Mouse (Mus musculus) liver, embryonic 15.5 days (tissue): Measurements from ENCODE around the gene Nat9. TPM values are rescaled to one million over a fixed set of nuclear protein-coding genes. Genes with fewer than 3 reads are reported as not detected.

ENCODE experiments used
- ATAC-seq: fragments of 200-750 bp; cut with Nextera tagmentation; 2 replicates; pipeline ENCODE4 v1.8.0; 2017; ENCODE audit warnings: moderate number of reproducible peaks, mild to moderate bottlenecking, moderate library complexity; ENCODE audit not compliant: insufficient read depth
- H3K27ac ChIP-seq: fragments of 300-500 bp; sonication (generic); replicated peaks from 2 replicates; pipeline ENCODE4 v1.5.1; 2015; ENCODE audit warnings: mild to moderate bottlenecking, inconsistent platforms
- H3K27me3 ChIP-seq: fragments of 300-500 bp; sonication (generic); 2 replicates; pipeline ENCODE4 v1.6.1; 2015; ENCODE audit warnings: mild to moderate bottlenecking, inconsistent platforms
- H3K36me3 ChIP-seq: fragments of 300-500 bp; sonication (generic); replicated peaks from 2 replicates; pipeline ENCODE4 v1.6.1; 2015; ENCODE audit warnings: moderate library complexity, mild to moderate bottlenecking, inconsistent platforms
- H3K4me1 ChIP-seq: fragments of 300-500 bp; sonication (generic); replicated peaks from 2 replicates; pipeline ENCODE4 v1.6.1; 2015; ENCODE audit warnings: inconsistent platforms
- H3K4me2 ChIP-seq: fragments of 300-500 bp; sonication (generic); 2 replicates; pipeline ENCODE4 v1.6.1; 2015; ENCODE audit warnings: moderate library complexity, mild to moderate bottlenecking, inconsistent platforms
- H3K4me3 ChIP-seq: fragments of 300-500 bp; sonication (generic); replicated peaks from 2 replicates; pipeline ENCODE4 v1.5.1; 2015; ENCODE audit warnings: mild to moderate bottlenecking, inconsistent platforms
- H3K9ac ChIP-seq: fragments of 300-500 bp; sonication (generic); 2 replicates; pipeline ENCODE4 v1.6.1; 2015; ENCODE audit warnings: moderate library complexity, mild to moderate bottlenecking, inconsistent platforms
- H3K9me3 ChIP-seq: fragments of 300-500 bp; sonication (generic); replicated peaks from 2 replicates; pipeline ENCODE4 v1.6.1; 2016; ENCODE audit warnings: inconsistent platforms
- WGBS: fragments of 180-500 bp; shearing (Covaris S2); methylation state at CpG from one replicate; pipeline ENCODE4 v1.1.7; 2015; ENCODE audit warnings: mixed read lengths; ENCODE audit not compliant: insufficient replicate concordance; 5-methylcytosine and 5-hydroxymethylcytosine counted together
- polyA plus RNA-seq: library from polyadenylated mRNA; unstranded; fragments of >200 nt; fragmentation: Nextera tagmentation; extraction: Ambion mirVana; gene quantifications from 2 replicates; pipeline ENCODE4 v1.2.1, GENCODE M21; 2015

Gene Nat9
- polyA plus RNA-seq, 1 experiment from 2014 or later: 9.9 TPM

- H3K4me1 ChIP-seq: peaks cover 15% of the 10 kb centered on the region
- no peaks in the 10 kb centered on the region for H3K36me3 ChIP-seq
- ATAC-seq: no peak
- 14% methylated on average over 15 of the region's 15 CpGs for WGBS
- no peaks in the 10 kb centered on the region for H3K9me3 ChIP-seq
- H3K27me3 ChIP-seq: peaks cover 42% of the 10 kb centered on the region
- no peak overlapping the region; the same call in 1 of the 2 replicates for H3K4me3 ChIP-seq
- H3K27ac ChIP-seq: no peak overlapping the region
- H3K4me2 ChIP-seq: peak overlapping the region; percentile 36
- no peak overlapping the region for H3K9ac ChIP-seq
These were observed 35.8 kb downstream of the Nat9 start for GRCm38 (mm10) chr11:115151755-115152429.

DNA sequence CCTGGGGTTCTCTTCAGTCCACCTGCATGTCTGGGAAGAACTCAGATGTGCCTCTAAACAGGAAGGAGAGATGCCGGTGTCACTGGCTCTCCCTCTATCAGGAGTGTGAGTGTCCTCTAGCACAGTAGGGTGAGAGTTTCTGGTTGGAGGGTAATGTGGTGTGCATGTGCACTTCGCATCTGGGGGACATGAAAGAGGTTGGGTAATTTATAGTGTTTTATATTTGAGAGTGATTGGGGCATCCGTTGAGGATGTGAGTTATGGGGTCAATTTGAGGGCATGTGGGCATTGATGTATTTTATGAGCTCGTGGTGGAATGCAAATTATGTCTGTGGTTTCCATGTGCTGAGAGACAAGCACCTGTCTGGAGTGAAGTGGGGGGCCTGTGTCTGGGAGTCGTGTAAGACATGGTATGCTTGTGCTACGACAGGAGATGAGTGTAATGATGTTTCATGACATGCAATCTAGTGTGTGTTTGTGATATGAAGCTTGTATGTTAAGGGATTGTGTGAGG lies 36.9 kb downstream of the Nat9 start:
- peaks cover 15% of the 10 kb centered on the region for H3K4me1 ChIP-seq
- H3K36me3 ChIP-seq: no peaks in the 10 kb centered on the region
- WGBS: 48% methylated on average over 6 of the region's 6 CpGs
- peaks cover 34% of the 10 kb centered on the region for H3K27me3 ChIP-seq
- H3K27ac ChIP-seq: no peak overlapping the region
- ATAC-seq: no peak
- H3K9ac ChIP-seq: no peak overlapping the region
- H3K4me2 ChIP-seq: no peak overlapping the region
- H3K4me3 ChIP-seq: no peak overlapping the region
- no peaks in the 10 kb centered on the region for H3K9me3 ChIP-seq

DNA sequence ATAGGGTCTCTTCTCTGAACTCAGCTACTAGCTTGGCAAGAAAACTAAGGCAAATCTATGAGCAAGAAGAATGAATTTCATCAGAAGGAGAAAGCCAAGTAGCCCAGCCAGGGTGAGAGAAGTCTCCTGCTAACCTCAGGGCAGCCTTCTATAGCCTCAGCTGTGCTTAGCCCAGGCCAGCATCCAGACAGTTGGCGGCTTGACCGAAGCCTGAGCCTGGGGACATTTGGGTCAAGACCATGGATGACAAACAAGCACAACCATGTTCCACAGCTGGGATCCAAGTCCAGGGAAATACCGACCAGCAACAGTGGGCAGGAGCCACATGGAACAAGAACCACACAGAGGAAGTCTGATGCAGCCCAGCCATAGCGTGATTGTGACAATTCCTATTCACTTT lies 39.8 kb downstream of the Nat9 start:
- Histone ChIP-seq H3K27me3 (peaks cover 6% of the 10 kb centered on the region), H3K9ac (no peak overlapping the region)
- no peak for ATAC-seq

GRCm38 (mm10) chr11:115141970-115142369 lies 45.7 kb downstream of the Nat9 start:
- no peak for ATAC-seq
- H3K4me3 ChIP-seq: no peak overlapping the region
- no peaks in the 10 kb centered on the region for H3K9me3 ChIP-seq
- 0 out of 2 replicates have a peak, but pooled peaks cover 3% of the 10 kb centered on the region for H3K4me1 ChIP-seq
- no peak overlapping the region for H3K9ac ChIP-seq
- H3K27ac ChIP-seq: no peak overlapping the region
- H3K4me2 ChIP-seq: no peak overlapping the region
- 12% methylated on average over 2 of the region's 2 CpGs for WGBS
- no peaks in the 10 kb centered on the region for H3K36me3 ChIP-seq
- H3K27me3 ChIP-seq: no peaks in the 10 kb centered on the region

More for the DNA sequence above, 39.8 kb downstream of the Nat9 start:
- Histone ChIP-seq H3K36me3 (no peaks in the 10 kb centered on the region), H3K4me3 (no peak overlapping the region), H3K4me1 (no peaks in the 10 kb centered on the region; the same call in 1 of the 2 replicates), H3K4me2 (no peak overlapping the region), H3K27ac (no peak overlapping the region), H3K9me3 (no peaks in the 10 kb centered on the region)
- WGBS: 64% methylated on average over 4 of the region's 4 CpGs

DNA sequence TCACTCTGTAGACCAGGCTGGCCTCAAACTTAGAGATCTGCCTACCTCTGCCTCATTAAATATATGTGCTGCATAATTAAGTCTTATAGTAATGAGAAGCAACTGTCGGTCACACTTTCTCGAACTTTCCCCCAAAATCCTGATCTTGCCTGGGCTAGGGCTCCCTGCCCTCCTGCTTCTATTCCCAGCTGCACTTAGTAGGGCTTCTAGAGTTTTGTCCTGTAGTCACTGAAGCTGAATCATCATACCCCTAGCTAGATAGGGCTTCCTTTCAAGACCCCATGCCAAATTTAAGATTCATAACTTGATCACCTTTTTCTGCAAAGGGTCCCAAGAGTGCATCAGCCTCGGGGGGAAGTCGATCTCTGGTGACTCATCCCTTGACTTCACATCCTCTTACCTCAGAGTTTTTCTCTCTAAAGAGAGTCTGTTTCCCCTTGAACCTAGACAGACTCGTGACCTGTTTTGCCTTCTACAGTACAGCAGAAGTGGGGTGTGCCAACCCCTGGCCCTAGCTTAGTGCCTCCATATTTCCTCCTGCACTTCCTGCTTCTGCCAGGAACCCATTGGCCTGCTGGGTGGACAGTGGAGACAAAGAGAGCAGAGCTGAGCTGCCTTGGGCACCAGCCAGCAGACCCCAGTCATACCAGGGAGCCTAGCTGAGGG lies 48.9 kb downstream of the Nat9 start:
- Histone ChIP-seq H3K4me2 (no peak overlapping the region), H3K27me3 (no peaks in the 10 kb centered on the region), H3K9ac (no peak overlapping the region), H3K4me3 (no peak overlapping the region), H3K36me3 (no peaks in the 10 kb centered on the region), H3K4me1 (0 out of 2 replicates have a peak, but pooled peaks cover 3% of the 10 kb centered on the region), H3K27ac (peak overlapping the region; percentile 57; the same call in 1 of the 2 replicates), H3K9me3 (no peaks in the 10 kb centered on the region)
- no peak for ATAC-seq
- 31% methylated on average over 5 of the region's 5 CpGs for WGBS

- Histone ChIP-seq H3K27me3 (no peaks in the 10 kb centered on the region), H3K4me1 (no peaks in the 10 kb centered on the region), H3K4me2 (peak within 1 kb of the TSS; percentile 20; the same call in 1 of the 2 replicates), H3K9ac (no peak within 1 kb of the TSS), H3K27ac (peak within 1 kb of the TSS; percentile 55; the same call in 1 of the 2 replicates), H3K9me3 (no peaks in the 10 kb centered on the region), H3K4me3 (peak within 1 kb of the TSS; percentile 32), H3K36me3 (no peaks in the 10 kb centered on the region)
- WGBS: 15% methylated on average over 8 of the region's 8 CpGs
- peak; percentile 37; the same call in 1 of the 2 replicates for ATAC-seq
These were observed 53.9 kb downstream of the Nat9 start, which contains the start of gene Cd300lf for GRCm38 (mm10) chr11:115133800-115134199. Cd300lf (minus strand) TSS chr11:115133992.

Other genes with a start within 250 kb of the Nat9 start
- gene Cd300c, start 218.7 kb downstream of the Nat9 start, polyA plus RNA-seq: not detected in 2 replicates
- 1.2 and 1.3 TPM in 2 replicates for gene Cd300ld, start 197.9 kb downstream of the Nat9 start, polyA plus RNA-seq
- 8.7 and 9.5 TPM in 2 replicates for gene Cd300c2, start 186.0 kb downstream of the Nat9 start, polyA plus RNA-seq
- gene Cd300ld2, start 171.7 kb downstream of the Nat9 start, polyA plus RNA-seq: not detected in 2 replicates
- gene Cd300ld4, start 160.8 kb downstream of the Nat9 start, polyA plus RNA-seq: not detected in 2 replicates
- gene Cd300ld5, start 150.1 kb downstream of the Nat9 start, polyA plus RNA-seq: not detected in 2 replicates
- not detected in 2 replicates for gene Cd300ld3, start 139.4 kb downstream of the Nat9 start, polyA plus RNA-seq
- gene Cd300e, start 125.7 kb downstream of the Nat9 start, polyA plus RNA-seq: 0.67 and 0.89 TPM in 2 replicates
- gene Rab37, start 96.4 kb downstream of the Nat9 start, polyA plus RNA-seq: 2.2 and 2.3 TPM in 2 replicates
- gene Cd300lf, start 53.9 kb downstream of the Nat9 start, polyA plus RNA-seq: 4.5 and 4.8 TPM in 2 replicates
- 76.4 and 82.1 TPM in 2 replicates for gene Slc9a3r1, start 24.5 kb downstream of the Nat9 start, polyA plus RNA-seq
- 5.1 and 6.0 TPM in 2 replicates for gene Tmem104, start 372 bp downstream of the Nat9 start, polyA plus RNA-seq
- gene Grin2c, start 79.4 kb upstream of the Nat9 start, polyA plus RNA-seq: 0.05 TPM in 2 replicates
- gene Fdxr, start 89.2 kb upstream of the Nat9 start, polyA plus RNA-seq: 19.5 and 21.1 TPM in 2 replicates
- 3.4 and 4.1 TPM in 2 replicates for gene Fads6, start 109.8 kb upstream of the Nat9 start, polyA plus RNA-seq
- not detected in 2 replicates for gene Otop2, start 119.3 kb upstream of the Nat9 start, polyA plus RNA-seq
- 0.20 and 0.22 TPM in 2 replicates for gene Ush1g, start 134.2 kb upstream of the Nat9 start, polyA plus RNA-seq
- not detected in 2 replicates for gene Otop3, start 146.9 kb upstream of the Nat9 start, polyA plus RNA-seq
- gene Hid1, start 179.9 kb upstream of the Nat9 start, polyA plus RNA-seq: 1.1 and 1.5 TPM in 2 replicates
- gene Cdr2l, start 194.1 kb upstream of the Nat9 start, polyA plus RNA-seq: 1.2 and 1.3 TPM in 2 replicates
- 78.1 and 78.7 TPM in 2 replicates for gene Mrpl58, start 215.9 kb upstream of the Nat9 start, polyA plus RNA-seq
- gene Atp5h, start 232.1 kb upstream of the Nat9 start, polyA plus RNA-seq: 453 and 509 TPM in 2 replicates
- gene Kctd2, start 232.3 kb upstream of the Nat9 start, polyA plus RNA-seq: 4.4 and 5.6 TPM in 2 replicates